Mouse (Mus musculus) left cerebral cortex, postnatal 36 days (tissue): ENCODE data around the gene Fry. TPM values are rescaled to one million over a fixed set of nuclear protein-coding genes. Genes with fewer than 3 reads are reported as not detected.
A peak's percentile ranks its signal among the peaks of the same experiment; 100 is the strongest.
"Not testable (repeated sequence)": the region's sequence is repeated elsewhere in the genome, so short reads cannot be mapped to it uniquely, and the experiment has no call there.

Experiments used
- DNase-seq, 2 experiments: peaks; one replicate each; pipeline ENCODE4 v3.0.0; 2021 to 2022; ENCODE audit warnings: low spot score in 2 of 2, mixed read lengths in 1 of 2
- intact Hi-C: fragments of 180-260 bp; cut with DNase I; formaldehyde crosslinking; loops from one replicate; pipeline ENCODE4 v1.15.1; 2025
- total RNA-seq, 2 experiments: library from RNA; stranded (reverse); gene quantifications; 2 replicates each; pipeline ENCODE4 v1.2.3; 2021

Gene Fry
- total RNA-seq, 2 experiments from 2014 or later, result 166 to 217 TPM

DNA sequence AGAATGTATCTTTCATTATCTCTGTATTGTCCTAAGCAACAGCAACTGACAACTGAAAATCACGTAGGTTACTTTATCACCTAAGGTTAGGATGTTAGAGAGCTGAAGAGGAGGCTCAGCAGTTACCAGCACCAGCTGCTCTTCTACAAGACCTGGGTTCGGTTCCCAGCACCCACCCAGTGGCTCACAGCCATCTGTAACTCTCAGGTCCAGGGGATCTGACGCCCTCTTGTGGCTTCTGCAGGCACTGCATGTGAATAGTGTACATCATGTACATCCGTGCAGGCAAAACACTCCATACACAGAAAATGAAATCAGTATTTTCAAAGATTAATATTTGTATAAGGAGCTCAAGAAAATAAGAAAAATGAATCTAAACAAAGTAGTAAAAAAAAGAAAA, 341.4 kb downstream of the Fry start:
- intact Hi-C loops, result no loop called here
- no peak for DNase-seq

- intact Hi-C loops, result no loop called here
- no peak for DNase-seq
Measured at GRCm38 (mm10) chr5:150464721-150465120, 346.3 kb downstream of the Fry start.

GRCm38 (mm10) chr5:150465218-150465617, 346.8 kb downstream of the Fry start:
- DNase-seq, result no peak
- intact Hi-C loops, result no loop called here

DNA sequence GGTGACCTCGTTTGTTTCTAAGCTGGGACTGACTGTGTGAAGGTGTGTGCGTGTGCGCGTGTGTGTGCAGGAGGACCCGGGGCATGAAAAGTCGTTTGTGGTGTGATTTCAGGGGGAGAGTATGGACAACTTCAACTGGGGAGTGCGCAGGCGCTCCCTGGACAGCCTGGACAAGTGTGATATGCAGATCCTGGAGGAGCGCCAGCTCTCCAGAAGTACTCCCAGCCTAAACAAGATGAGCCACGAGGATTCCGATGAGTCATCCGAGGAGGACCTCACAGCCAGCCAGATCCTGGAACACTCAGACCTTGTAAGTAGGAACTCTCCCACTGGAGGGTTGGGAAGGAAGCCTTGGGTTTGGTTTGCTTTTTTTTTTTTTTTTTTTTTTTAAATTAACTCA, 347.7 kb downstream of the Fry start:
- peak; percentile 78 to 80 for DNase-seq
- intact Hi-C loops, result no loop called here

GRCm38 (mm10) chr5:150468431-150468830, 350.0 kb downstream of the Fry start:
- no peak for DNase-seq
- intact Hi-C loops, result no loop called here

- intact Hi-C loops, result no loop called here
- no peak for DNase-seq
Measured at GRCm38 (mm10) chr5:150477364-150477763, 358.9 kb downstream of the Fry start.

- intact Hi-C loops, result no loop called here
- no peak for DNase-seq
Measured at GRCm38 (mm10) chr5:150478612-150479011, 360.2 kb downstream of the Fry start.

GRCm38 (mm10) chr5:150485198-150485597, 366.8 kb downstream of the Fry start:
- intact Hi-C loops, result no loop called here
- no peak for DNase-seq

- no peak for DNase-seq
- intact Hi-C loops, result no loop called here
Measured at GRCm38 (mm10) chr5:150490285-150490684, 371.8 kb downstream of the Fry start.

DNA sequence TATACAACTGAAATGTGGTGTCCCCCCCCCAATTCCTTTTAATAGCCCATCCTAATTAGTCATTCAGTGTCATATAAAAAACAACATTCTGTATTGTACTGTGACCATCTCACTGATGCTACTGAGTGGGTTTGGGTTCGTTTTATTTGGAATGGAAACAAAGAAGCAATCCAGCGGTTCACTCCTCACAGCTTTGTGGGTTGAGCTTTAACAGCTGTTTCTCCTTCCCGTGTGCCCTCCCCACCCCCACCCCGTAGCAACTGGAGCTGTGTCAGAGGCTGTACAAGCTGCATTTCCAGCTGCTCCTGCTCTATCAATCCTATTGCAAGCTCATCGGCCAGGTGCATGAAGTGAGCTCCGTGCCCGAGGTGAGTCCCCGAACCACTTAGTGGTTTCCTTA, 372.4 kb downstream of the Fry start:
- DNase-seq, result no peak
- intact Hi-C loops, result no loop called here

DNA sequence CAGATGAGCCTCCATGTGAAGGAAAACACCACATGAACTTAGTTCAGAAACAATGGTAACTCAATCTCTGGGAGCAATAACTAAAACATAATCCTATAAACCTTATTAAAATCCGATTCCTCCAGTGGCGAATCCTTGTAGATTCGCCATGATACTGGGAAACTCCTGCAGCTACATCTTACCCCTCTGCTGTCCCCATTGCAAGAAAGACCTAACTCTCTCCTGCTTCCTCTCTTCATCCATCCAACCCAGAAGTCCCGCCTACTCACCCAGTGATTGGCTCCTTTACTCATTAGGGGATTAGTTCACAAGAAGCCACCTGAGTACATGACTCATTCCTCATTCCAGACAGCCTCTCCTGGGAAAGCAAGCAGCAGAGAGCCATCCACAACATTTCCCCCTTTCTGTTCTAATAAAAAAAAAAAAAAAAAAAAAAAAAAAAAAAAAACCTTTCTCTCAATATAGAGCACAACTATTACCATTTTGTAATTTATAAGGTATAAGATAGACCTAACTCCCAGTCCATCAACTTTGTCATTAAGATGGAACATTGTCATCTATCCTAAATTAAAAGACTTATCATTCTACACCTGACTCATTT, 373.2 kb downstream of the Fry start:
- intact Hi-C loops, DNase-seq: not testable (repeated sequence)

- peak; percentile 18 for DNase-seq
- intact Hi-C loops, result no loop called here
Measured at GRCm38 (mm10) chr5:150495792-150496191, 377.3 kb downstream of the Fry start.

GRCm38 (mm10) chr5:150510451-150511225, 392.2 kb downstream of the Fry start:
- intact Hi-C loops, result no loop called here
- DNase-seq, result no peak

DNA sequence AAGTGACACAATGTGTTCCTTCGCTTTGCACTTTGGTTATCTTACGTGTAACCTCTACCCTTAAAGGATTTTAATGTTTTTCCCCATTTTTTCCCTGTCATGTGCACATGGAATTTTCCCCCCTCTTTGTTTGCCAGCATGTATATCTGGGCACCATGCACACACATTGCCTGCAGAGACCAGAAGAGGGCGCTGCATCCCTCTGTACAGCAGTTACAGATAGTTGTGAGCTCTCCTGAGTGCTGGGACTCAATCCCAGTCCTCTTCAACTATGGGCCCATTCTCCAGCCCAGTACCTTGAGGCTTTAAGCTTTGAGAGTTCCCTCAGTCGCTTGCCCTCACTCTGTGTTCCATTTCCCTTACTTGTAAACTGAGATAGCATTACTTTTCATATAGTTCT, 394.8 kb downstream of the Fry start:
- intact Hi-C loops, result no loop called here
- no peak for DNase-seq

DNA sequence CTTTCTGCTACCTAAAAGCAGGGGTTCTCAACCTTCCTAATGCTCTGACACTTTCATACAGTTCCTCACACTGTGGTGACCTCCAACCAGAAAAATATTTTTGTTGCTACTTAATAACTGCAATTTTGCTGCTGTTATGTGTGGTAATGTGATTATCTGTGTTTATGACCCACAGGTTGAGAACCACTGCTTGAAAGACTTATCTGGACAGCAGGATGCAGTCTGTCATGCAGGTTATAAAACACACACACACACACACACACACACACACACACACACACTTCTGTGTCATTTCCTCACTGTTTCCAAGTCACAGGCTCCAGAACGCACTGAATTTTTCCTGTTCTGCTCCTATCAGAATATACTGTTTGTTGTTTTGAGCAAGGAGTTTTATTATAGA, 395.6 kb downstream of the Fry start:
- no peak for DNase-seq
- intact Hi-C loops, result no loop called here

DNA sequence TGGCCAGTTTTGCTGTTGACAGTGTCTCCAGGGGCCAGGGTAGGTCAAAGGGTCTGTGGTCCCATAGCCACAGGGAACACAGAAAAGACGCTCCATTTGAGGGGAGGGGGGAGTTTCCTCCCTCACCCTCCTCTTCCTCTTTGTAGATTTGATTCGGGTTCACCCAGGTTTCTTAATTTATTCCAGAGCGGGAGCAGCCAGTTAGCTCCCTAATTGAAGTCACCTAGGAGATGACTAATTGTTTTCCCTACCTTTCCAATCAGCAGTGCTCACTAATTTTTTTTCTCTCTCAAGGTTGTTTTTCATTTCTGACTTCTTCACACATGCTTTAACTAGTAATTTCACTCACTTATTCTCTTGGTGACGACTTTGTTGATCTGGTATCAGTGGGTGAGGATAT, 399.6 kb downstream of the Fry start, which contains the start of gene Zar1l:
TSS of gene Zar1l (minus strand) at position 101 of the 400 bp plus-strand sequence.
- intact Hi-C loops, result no loop called here
- DNase-seq, result no peak

- no peak for DNase-seq
- intact Hi-C loops, result no loop called here
Measured at GRCm38 (mm10) chr5:150519551-150519950, 401.1 kb downstream of the Fry start.

- intact Hi-C loops, result loop anchor here (2.0 to 10.0 kb wide), 2 partner anchors 73 to 143 kb away; partner anchors contain the start of gene N4bp2l1
- DNase-seq, result peak; percentile 91 to 93
Measured at GRCm38 (mm10) chr5:150521937-150522866, 403.8 kb downstream of the Fry start, which contains the start of gene Brca2. Gene Brca2, plus strand, starts transcription at chr5:150522630.

DNA sequence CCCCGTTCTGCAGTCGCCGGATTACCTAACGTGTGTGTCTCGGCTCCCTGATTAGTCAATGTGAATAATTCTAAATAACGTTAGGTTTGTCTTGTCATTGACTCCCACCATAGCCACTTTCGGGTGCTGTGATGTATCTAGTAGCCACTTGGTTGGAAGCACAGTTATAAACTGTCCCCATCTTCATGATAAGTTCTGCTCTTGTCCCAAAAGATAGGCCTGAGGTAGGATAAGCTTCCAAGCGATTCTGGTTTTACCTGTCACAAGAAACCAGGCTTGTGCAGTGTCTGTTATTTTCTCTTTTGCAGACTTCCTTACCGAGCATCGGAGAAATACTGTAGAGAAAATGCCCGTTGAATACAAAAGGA, 404.4 kb downstream of the Fry start:
- intact Hi-C loops, result loop anchor here (2.0 to 10.0 kb wide), 2 partner anchors 72 to 142 kb away; partner anchors contain the start of gene N4bp2l1
- no peak for DNase-seq

DNA sequence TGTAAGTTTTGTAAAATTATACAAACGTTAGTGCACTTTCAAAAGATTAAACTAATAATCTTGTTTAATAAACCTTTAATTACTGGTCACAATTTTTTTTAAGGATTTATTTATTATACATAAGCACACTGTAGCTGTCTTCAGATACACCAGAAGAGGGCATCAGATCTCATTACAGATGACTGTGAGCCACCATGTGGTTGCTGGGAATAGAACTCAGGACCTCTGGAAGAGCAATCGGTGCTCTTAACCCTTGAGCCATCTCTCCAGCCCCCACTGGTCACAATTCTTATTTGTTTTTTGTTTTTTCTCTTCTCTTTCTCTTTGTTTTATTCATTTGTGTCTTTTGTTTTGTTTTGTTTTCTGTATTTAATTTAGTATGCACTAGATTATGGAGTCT, 406.8 kb downstream of the Fry start:
- DNase-seq, result no peak
- intact Hi-C loops, result loop anchor here (10.0 kb wide), 1 partner anchor 70 kb away; the partner anchor contains the start of gene N4bp2l1
